Mouse (Mus musculus): ENCODE results near the gene Lingo2. TPM values are rescaled to one million over a fixed set of nuclear protein-coding genes. Genes with fewer than 3 reads are reported as not detected.

Lingo2 gene
- 8.9 and 9.5 TPM in 2 replicates for polyA plus RNA-seq (2016; fragmentation: Nextera tagmentation; extraction: Ambion mirVana)

GRCm38 (mm10) chr4:36951150-36951954 lies at the start of gene Lingo2:
TSS of gene Lingo2 (minus strand) at chr4:36951747.
- peak within 1 kb of the TSS; percentile 60 for H3K4me3 ChIP-seq (replicated peaks)
- no peaks in the 10 kb centered on the region for H3K9me3 ChIP-seq
- peak; percentile 56 for ATAC-seq (ENCODE audit: low FRiP score)
- H3K36me3 ChIP-seq (replicated peaks) = no peaks in the 10 kb centered on the region
- H3K27me3 ChIP-seq = peaks cover 48% of the 10 kb centered on the region
- H3K4me2 ChIP-seq = peak within 1 kb of the TSS; percentile 97
- peak within 1 kb of the TSS; percentile 47 for H3K9ac ChIP-seq
- WGBS = under 1% methylated on average over 60 of the region's 61 CpGs
- peaks cover 29% of the 10 kb centered on the region for H3K4me1 ChIP-seq
- H3K27ac ChIP-seq = no peak within 1 kb of the TSS

GRCm38 (mm10) chr4:36973358-36973757 lies 21.8 kb upstream of the Lingo2 start:
- no peak for ATAC-seq (ENCODE audit: low FRiP score)
- 88% methylated on average over 4 of the region's 4 CpGs for WGBS

GRCm38 (mm10) chr4:36952431-36953429 lies 1.2 kb upstream of the Lingo2 start:
- Histone ChIP-seq H3K27ac (no peak overlapping the region), H3K4me1 (peaks cover 29% of the 10 kb centered on the region), H3K36me3 (replicated peaks) (no peaks in the 10 kb centered on the region), H3K4me3 (replicated peaks) (peak overlapping the region; percentile 60), H3K27me3 (peaks cover 48% of the 10 kb centered on the region), H3K9ac (no peak overlapping the region), H3K9me3 (no peaks in the 10 kb centered on the region), H3K4me2 (peak overlapping the region; percentile 97)
- 5% methylated on average over 20 of the region's 20 CpGs for WGBS
- ATAC-seq (ENCODE audit: low FRiP score) = no peak

More at GRCm38 (mm10) chr4:36973358-36973757, 21.8 kb upstream of the Lingo2 start:
- no peak overlapping the region for H3K27ac ChIP-seq
- no peaks in the 10 kb centered on the region for H3K4me1 ChIP-seq
- H3K9me3 ChIP-seq = no peaks in the 10 kb centered on the region
- no peaks in the 10 kb centered on the region for H3K27me3 ChIP-seq
- H3K4me3 ChIP-seq (replicated peaks) = no peak overlapping the region
- H3K9ac ChIP-seq = no peak overlapping the region
- no peaks in the 10 kb centered on the region for H3K36me3 ChIP-seq (replicated peaks)
- H3K4me2 ChIP-seq = no peak overlapping the region

- H3K9me3 ChIP-seq = no peaks in the 10 kb centered on the region
- 0% methylated on average over 7 of the region's 7 CpGs for WGBS
- H3K4me1 ChIP-seq = peaks cover 29% of the 10 kb centered on the region
- H3K4me2 ChIP-seq = peak overlapping the region; percentile 97
- peak overlapping the region; percentile 60 for H3K4me3 ChIP-seq (replicated peaks)
- no peak overlapping the region for H3K27ac ChIP-seq
- ATAC-seq (ENCODE audit: low FRiP score) = no peak
- H3K36me3 ChIP-seq (replicated peaks) = no peaks in the 10 kb centered on the region
- peaks cover 48% of the 10 kb centered on the region for H3K27me3 ChIP-seq
- H3K9ac ChIP-seq = peak overlapping the region; percentile 47; the same call in 1 of the 2 replicates
Observed at GRCm38 (mm10) chr4:36951955-36952215, 338 bp upstream of the Lingo2 start.

GRCm38 (mm10) chr4:36950790-36951149 lies 777 bp downstream of the Lingo2 start:
- ATAC-seq (ENCODE audit: low FRiP score) = peak; percentile 45
- Histone ChIP-seq H3K4me3 (replicated peaks) (peak overlapping the region; percentile 60), H3K4me2 (peak overlapping the region; percentile 97), H3K9me3 (no peaks in the 10 kb centered on the region), H3K4me1 (peaks cover 29% of the 10 kb centered on the region), H3K9ac (peak overlapping the region; percentile 47), H3K36me3 (replicated peaks) (no peaks in the 10 kb centered on the region), H3K27ac (no peak overlapping the region), H3K27me3 (peaks cover 48% of the 10 kb centered on the region)
- WGBS = 0% methylated on average over 11 of the region's 11 CpGs

- peaks cover 29% of the 10 kb centered on the region for H3K4me1 ChIP-seq
- no peak overlapping the region for H3K27ac ChIP-seq
- peak overlapping the region; percentile 60 for H3K4me3 ChIP-seq (replicated peaks)
- under 1% methylated on average over 33 of the region's 43 CpGs for WGBS
- ATAC-seq (ENCODE audit: low FRiP score) = peak; percentile 94
- no peaks in the 10 kb centered on the region for H3K9me3 ChIP-seq
- peak overlapping the region; percentile 49 for H3K9ac ChIP-seq
- H3K36me3 ChIP-seq (replicated peaks) = no peaks in the 10 kb centered on the region
- H3K4me2 ChIP-seq = peak overlapping the region; percentile 97
- peaks cover 48% of the 10 kb centered on the region for H3K27me3 ChIP-seq
Observed at GRCm38 (mm10) chr4:36950021-36950751, 1.4 kb downstream of the Lingo2 start.

GRCm38 (mm10) chr4:36890810-36891209 lies 60.7 kb downstream of the Lingo2 start:
- no peak overlapping the region for H3K9ac ChIP-seq
- no peaks in the 10 kb centered on the region for H3K4me1 ChIP-seq
- H3K36me3 ChIP-seq (replicated peaks) = no peaks in the 10 kb centered on the region
- no peaks in the 10 kb centered on the region for H3K9me3 ChIP-seq
- no peak for ATAC-seq (ENCODE audit: low FRiP score)
- no peak overlapping the region for H3K4me2 ChIP-seq
- WGBS = 79% methylated on average over 1 of the region's 1 CpGs
- no peaks in the 10 kb centered on the region for H3K27me3 ChIP-seq
- H3K27ac ChIP-seq = no peak overlapping the region
- H3K4me3 ChIP-seq (replicated peaks) = no peak overlapping the region

- Histone ChIP-seq H3K4me1 (no peaks in the 10 kb centered on the region), H3K4me2 (no peak overlapping the region), H3K4me3 (replicated peaks) (no peak overlapping the region), H3K27me3 (no peaks in the 10 kb centered on the region), H3K27ac (no peak overlapping the region), H3K9ac (no peak overlapping the region), H3K36me3 (replicated peaks) (no peaks in the 10 kb centered on the region), H3K9me3 (no peaks in the 10 kb centered on the region)
- no peak for ATAC-seq (ENCODE audit: low FRiP score)
- WGBS = 91% methylated on average over 3 of the region's 3 CpGs
Observed at GRCm38 (mm10) chr4:36890365-36890764, 61.2 kb downstream of the Lingo2 start.

- Histone ChIP-seq H3K9ac (no peak overlapping the region), H3K4me1 (no peaks in the 10 kb centered on the region), H3K4me3 (replicated peaks) (no peak overlapping the region), H3K9me3 (no peaks in the 10 kb centered on the region), H3K36me3 (replicated peaks) (no peaks in the 10 kb centered on the region), H3K27ac (no peak overlapping the region), H3K4me2 (no peak overlapping the region), H3K27me3 (no peaks in the 10 kb centered on the region)
- no peak for ATAC-seq (ENCODE audit: low FRiP score)
Observed at GRCm38 (mm10) chr4:36874781-36875180, 76.8 kb downstream of the Lingo2 start.

- Histone ChIP-seq H3K4me3 (replicated peaks) (no peak overlapping the region), H3K27ac (no peak overlapping the region), H3K4me2 (no peak overlapping the region), H3K27me3 (no peaks in the 10 kb centered on the region), H3K9ac (no peak overlapping the region), H3K4me1 (no peaks in the 10 kb centered on the region), H3K9me3 (no peaks in the 10 kb centered on the region), H3K36me3 (replicated peaks) (no peaks in the 10 kb centered on the region)
- no peak for ATAC-seq (ENCODE audit: low FRiP score)
Observed at GRCm38 (mm10) chr4:36824982-36825381, 126.6 kb downstream of the Lingo2 start.

- H3K9ac ChIP-seq = no peak overlapping the region
- H3K36me3 ChIP-seq (replicated peaks) = no peaks in the 10 kb centered on the region
- H3K4me2 ChIP-seq = no peak overlapping the region
- no peak for ATAC-seq (ENCODE audit: low FRiP score)
- no peak overlapping the region for H3K27ac ChIP-seq
- no peaks in the 10 kb centered on the region for H3K27me3 ChIP-seq
- no peak overlapping the region for H3K4me3 ChIP-seq (replicated peaks)
- H3K4me1 ChIP-seq = no peaks in the 10 kb centered on the region
- H3K9me3 ChIP-seq = no peaks in the 10 kb centered on the region
Observed at GRCm38 (mm10) chr4:36821914-36822313, 129.6 kb downstream of the Lingo2 start.

- 96% methylated on average over 4 of the region's 4 CpGs for WGBS
- Histone ChIP-seq H3K9me3 (no peaks in the 10 kb centered on the region), H3K27ac (no peak overlapping the region), H3K4me3 (replicated peaks) (no peak overlapping the region), H3K4me1 (no peaks in the 10 kb centered on the region), H3K27me3 (no peaks in the 10 kb centered on the region), H3K9ac (no peak overlapping the region), H3K4me2 (no peak overlapping the region), H3K36me3 (replicated peaks) (no peaks in the 10 kb centered on the region)
- no peak for ATAC-seq (ENCODE audit: low FRiP score)
Observed at GRCm38 (mm10) chr4:36775088-36775487, 176.5 kb downstream of the Lingo2 start.

All from forebrain, embryonic 12.5 days (tissue).